Mouse (Mus musculus) embryo, embryonic 9.5 days (tissue): ENCODE measurements at regions not wholly inside any gene's neighbourhood (a gene's known extent, or its start where the extent isn't known, plus 50 kb on each side); places are given as distances from the start of the nearest gene placed in this dataset.

Source experiments
- DNase-seq: peaks from one replicate; pipeline ENCODE4 v3.0.0-alpha.2; 2017; ENCODE audit errors: extremely low spot score

DNA sequence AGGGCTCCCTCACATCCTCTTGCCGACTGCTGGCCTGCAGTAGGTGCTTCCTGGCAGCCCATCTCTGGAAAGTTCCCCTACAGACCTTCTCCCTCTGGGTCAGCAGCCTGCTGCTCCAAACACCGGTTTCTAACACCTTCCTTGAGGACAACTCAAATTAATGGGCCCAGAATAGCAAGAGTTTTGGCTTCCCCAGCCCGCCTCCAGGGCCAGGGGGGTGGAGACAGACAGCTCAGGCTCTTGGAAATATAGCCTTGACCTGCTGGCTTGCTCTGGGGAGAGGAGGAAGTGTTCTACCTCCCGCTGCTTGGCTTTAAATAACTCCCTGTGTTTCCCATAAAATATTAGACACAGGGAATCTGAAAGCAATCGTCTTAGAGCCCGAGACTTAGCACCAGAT is 349.8 kb downstream of the Ptpru start:
- DNase-seq = no peak

DNA sequence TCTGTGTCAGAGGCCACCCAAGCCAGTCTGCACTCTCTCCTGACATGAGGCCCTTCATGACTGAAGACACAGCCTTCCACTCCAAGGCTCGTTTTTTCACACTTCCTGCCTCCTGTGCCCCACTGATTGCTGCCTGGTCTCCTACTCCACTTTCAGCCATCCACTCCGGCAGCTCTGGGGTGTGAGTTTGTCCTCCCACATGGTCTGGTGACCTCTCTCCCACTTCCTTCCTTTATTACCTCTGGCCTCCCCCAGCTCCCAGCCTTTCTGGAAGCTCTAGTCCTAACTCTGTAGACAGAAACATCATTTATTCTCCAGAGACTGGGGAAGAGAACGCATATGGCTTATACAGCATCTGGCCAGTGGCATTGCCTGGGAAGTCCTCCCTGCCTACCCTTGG is 349.0 kb downstream of the Ptpru start:
- no peak for DNase-seq

- DNase-seq = no peak
Observed at GRCm38 (mm10) chr4:131491960-131492359, 346.1 kb downstream of the Ptpru start.

GRCm38 (mm10) chr4:131493726-131494125 is 344.4 kb downstream of the Ptpru start:
- DNase-seq = no peak

DNA sequence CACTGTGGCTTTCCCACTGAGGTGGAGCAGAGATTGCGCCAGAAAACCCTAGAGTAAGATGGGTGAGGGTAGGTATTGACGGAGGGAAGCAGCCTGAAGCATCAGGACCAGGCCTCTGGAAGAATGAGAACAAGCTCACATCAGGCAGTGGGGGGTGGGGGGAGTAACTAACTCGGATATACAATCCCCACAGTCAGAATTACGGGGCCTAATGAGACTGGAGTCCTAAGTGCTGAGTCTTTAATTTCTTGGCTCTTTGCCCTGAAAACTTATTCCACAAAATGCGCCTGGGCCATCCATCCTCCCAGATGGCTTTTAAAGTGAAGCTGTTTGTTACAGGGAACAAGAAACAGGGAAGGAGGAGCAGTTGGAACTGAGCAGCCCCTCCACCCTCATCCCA is 341.2 kb downstream of the Ptpru start:
- DNase-seq = no peak

GRCm38 (mm10) chr4:131500928-131501650 is 337.0 kb downstream of the Ptpru start:
- no peak for DNase-seq

- DNase-seq = no peak
Observed at GRCm38 (mm10) chr4:131508154-131508553, 329.9 kb downstream of the Ptpru start.

- no peak for DNase-seq
Observed at GRCm38 (mm10) chr4:131511586-131511985, 326.5 kb downstream of the Ptpru start.

DNA sequence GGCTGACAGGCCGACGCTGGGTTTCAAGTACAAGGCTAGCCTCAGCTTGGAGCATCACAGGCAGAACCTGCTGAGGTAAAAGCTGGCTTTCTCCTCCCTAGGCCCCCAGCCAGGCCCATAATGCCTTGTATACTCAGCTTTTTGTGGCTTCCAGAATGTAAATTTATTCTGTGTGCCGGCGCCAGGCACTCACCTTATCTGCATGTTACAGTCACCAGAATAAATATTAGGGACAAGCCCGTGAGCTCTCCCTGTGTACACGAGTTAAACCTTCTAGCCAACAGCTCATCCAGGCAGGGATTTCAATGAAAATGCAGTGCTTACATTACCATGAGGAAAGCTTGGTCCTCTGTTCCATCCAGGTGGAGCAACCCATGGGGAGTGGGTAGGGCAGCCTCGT is 325.3 kb downstream of the Ptpru start:
- DNase-seq = no peak

GRCm38 (mm10) chr4:131520636-131521306 is 317.3 kb downstream of the Ptpru start:
- DNase-seq = no peak

DNA sequence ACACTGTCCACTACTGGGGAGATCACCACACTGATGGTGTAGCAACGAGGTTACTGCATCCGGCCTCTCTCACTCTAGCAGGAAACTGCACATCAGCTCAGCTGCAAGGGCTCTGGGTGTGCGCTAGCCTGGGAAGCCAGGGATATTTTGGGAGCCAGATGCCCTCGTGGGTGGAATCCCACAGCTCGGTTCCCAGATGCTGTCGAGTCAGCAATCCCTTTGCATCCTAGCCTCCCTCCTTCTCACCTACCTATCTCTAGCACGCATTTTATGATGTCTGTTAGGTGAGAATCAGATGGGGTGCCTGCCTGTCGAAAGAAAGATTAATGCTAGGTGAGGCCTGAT is 316.8 kb downstream of the Ptpru start:
- no peak for DNase-seq

- no peak for DNase-seq
Observed at GRCm38 (mm10) chr4:131525236-131525635, 312.9 kb downstream of the Ptpru start.

GRCm38 (mm10) chr4:131530491-131530890 is 307.6 kb downstream of the Ptpru start:
- no peak for DNase-seq

GRCm38 (mm10) chr4:131531003-131531402 is 307.1 kb downstream of the Ptpru start:
- DNase-seq = no peak

GRCm38 (mm10) chr4:131534831-131535230 is 303.3 kb downstream of the Ptpru start:
- DNase-seq = no peak

- no peak for DNase-seq
Observed at GRCm38 (mm10) chr4:131538237-131538636, 299.9 kb downstream of the Ptpru start.

DNA sequence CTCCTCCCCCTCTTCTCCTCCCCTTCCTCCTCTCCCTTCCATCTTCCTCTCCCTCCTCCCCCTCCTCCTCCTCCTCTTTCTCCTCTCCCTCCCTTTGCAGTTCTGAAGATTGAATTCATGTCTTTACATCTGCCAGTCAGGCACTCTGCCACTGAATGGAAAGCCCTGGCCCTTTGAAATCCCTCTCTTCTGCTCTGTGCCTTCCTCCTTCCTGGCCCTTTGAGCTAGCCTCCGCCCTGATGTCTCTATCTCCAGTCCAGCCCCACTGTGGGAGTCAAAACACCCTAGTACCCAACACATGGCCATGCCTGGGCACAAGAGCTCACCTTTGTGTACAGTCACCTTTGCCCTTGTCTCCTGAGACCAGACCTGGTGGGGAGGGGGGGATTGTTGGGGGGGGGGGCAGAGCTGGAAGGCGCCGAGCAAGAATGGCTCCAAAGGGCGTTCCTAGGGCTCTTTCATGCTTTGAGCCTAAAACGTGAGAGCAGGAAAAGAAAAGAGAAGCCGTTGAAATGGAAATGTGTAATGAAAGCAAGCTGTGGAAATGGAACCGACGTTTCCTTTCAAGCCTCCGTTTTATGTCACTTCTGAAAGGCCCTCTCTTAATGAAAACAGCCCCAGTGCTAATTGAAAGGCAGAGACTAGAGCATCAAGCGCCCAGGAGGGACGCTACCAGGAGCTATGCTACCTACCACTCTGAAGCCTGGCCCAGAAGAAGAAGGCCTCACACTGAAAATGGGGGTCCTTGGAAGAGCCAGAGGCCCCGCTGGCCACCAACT is 291.5 kb downstream of the Ptpru start:
- no peak for DNase-seq

DNA sequence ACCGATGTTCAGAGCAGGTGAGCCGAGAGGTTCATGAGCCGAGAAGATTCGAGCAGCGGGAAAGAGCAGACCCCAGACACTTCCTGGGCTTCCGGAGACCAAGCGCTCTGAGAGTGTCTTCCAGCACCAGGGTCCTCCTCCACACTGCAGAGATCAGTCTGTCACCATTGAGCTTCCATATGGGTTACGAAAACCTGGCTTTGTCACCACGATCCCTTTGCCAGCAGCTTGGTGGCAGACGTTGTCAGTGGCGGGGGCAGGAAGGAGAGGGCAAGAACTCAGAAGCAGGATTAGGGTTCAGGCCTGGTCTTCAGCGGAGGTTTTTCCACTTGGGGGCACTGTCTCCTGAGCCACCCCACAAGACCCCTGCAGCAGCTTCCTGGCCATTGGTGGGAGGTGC is 288.5 kb downstream of the Ptpru start:
- no peak for DNase-seq

- DNase-seq = no peak
Observed at GRCm38 (mm10) chr4:131558513-131558912, 279.6 kb downstream of the Ptpru start.

DNA sequence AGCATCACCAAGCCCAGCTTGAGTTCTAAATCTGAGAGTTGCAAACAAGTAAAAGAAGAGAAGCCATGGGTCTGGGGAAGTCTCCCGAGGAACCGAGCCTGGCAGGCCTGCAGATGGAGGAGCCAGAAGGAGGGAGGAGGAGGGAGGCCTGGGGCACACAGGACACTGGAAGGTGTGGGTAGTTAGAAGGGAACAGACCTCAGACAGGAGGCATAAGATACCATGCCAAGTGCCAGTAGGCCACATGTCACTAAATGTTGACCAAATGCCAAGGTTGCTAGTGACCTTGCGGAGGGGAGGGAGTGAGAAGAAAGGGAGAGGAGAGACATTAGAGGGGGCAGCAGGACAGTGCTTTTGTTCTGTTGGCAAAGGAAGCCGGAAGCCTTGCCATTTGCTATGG is 274.2 kb downstream of the Ptpru start:
- no peak for DNase-seq

GRCm38 (mm10) chr4:131565203-131565602 is 272.9 kb downstream of the Ptpru start:
- no peak for DNase-seq

DNA sequence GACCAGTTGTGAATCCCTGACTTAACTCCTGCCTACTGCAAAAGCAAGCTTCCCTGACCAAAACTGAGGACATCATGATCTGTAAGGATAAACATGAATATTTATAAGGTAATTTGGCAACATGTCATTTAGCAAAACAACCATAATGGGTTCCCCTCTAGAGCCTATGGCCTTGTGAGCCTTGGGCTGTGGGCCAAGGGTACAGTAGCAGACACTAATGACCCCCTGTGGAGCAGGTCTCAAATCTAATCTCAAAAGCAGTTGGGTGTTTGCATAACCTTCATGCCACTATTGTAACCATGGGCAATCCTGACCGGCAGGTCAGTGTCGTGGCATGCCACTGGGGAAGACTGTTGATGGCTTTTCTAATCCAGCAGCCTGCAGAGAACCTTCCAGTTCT is 270.8 kb downstream of the Ptpru start:
- DNase-seq = no peak

- no peak for DNase-seq
Observed at GRCm38 (mm10) chr4:131569156-131569555, 268.9 kb downstream of the Ptpru start.
